Mouse (Mus musculus) forebrain, embryonic 11.5 days (tissue): ENCODE results near the gene Nckipsd. TPM values are rescaled to one million over a fixed set of nuclear protein-coding genes. Genes with fewer than 3 reads are reported as not detected.

Source experiments
- ATAC-seq: fragments of 200-750 bp; cut with Nextera tagmentation; replicated peaks from 2 replicates; pipeline ENCODE4 v1.8.0; 2017; ENCODE audit warnings: moderate TSS enrichment; ENCODE audit not compliant: low FRiP score
- DNase-seq: peaks from one replicate; pipeline ENCODE4 v3.0.0-alpha.2; 2017; ENCODE audit warnings: low spot score
- H3K27ac ChIP-seq: fragments of 300-500 bp; sonication (generic); 2 replicates; pipeline ENCODE4 v1.5.1; 2014; ENCODE audit warnings: low read depth, low read length
- H3K27me3 ChIP-seq: fragments of 300-500 bp; sonication (generic); 2 replicates; pipeline ENCODE4 v1.6.1; 2014; ENCODE audit warnings: mild to moderate bottlenecking, low read length, mixed read lengths; ENCODE audit not compliant: control insufficient read depth, insufficient read depth
- H3K36me3 ChIP-seq: fragments of 300-500 bp; sonication (generic); 2 replicates; pipeline ENCODE4 v1.6.1; 2014; ENCODE audit warnings: mild to moderate bottlenecking, low read length, moderate library complexity, mixed read lengths; ENCODE audit not compliant: control insufficient read depth, insufficient read depth
- H3K4me1 ChIP-seq: fragments of 300-500 bp; sonication (generic); replicated peaks from 2 replicates; pipeline ENCODE4 v1.6.1; 2014; ENCODE audit warnings: low read length, mixed read lengths; ENCODE audit not compliant: control insufficient read depth, insufficient read depth
- H3K4me2 ChIP-seq: fragments of 300-500 bp; sonication (generic); 2 replicates; pipeline ENCODE4 v1.6.1; 2014; ENCODE audit warnings: low read depth, mild to moderate bottlenecking, low read length, moderate library complexity, mixed read lengths; ENCODE audit not compliant: severe bottlenecking
- H3K4me3 ChIP-seq: fragments of 300-500 bp; sonication (generic); 2 replicates; pipeline ENCODE4 v1.5.1; 2014; ENCODE audit warnings: low read depth, low read length
- H3K9ac ChIP-seq: fragments of 300-500 bp; sonication (generic); 2 replicates; pipeline ENCODE4 v1.6.1; 2014; ENCODE audit warnings: low read length
- H3K9me3 ChIP-seq: fragments of 300-500 bp; sonication (generic); 2 replicates; pipeline ENCODE4 v1.6.1; 2016; ENCODE audit warnings: low read length, mixed read lengths; ENCODE audit not compliant: control insufficient read depth
- WGBS: fragments of 180-500 bp; shearing (Covaris S2); extraction: QIAGEN DNeasy Blood & Tissue Kit; methylation state at CpG from one replicate; pipeline ENCODE4 v1.1.7; 2014; 5-methylcytosine and 5-hydroxymethylcytosine counted together
- polyA plus RNA-seq: library from polyadenylated mRNA; unstranded; fragments of >200 nt; fragmentation: Nextera tagmentation; extraction: Ambion mirVana; gene quantifications from 2 replicates; pipeline ENCODE4 v1.2.1, GENCODE M21; 2014

Nckipsd gene
- polyA plus RNA-seq, 1 experiment from 2014 or later: 22.0 TPM

DNA sequence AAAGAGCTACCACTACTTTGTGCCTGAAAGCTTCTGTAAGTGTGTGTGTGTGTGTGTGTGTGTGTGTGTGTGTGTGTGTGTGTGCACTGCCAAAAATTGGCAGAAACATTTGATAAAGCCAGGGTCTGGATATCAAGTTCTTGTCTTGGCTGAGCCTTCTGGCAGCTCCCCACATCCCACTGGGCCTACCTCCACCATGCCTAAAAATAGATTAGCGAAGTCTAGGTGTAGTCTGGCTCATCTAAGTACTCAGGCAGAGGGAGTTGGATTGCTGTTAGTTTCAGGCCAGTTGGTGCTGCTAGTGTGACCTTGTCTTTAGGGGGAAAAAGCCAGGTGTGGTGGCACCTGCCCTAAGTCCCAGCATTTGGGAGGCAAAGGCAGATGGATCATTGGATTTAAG, 1.3 kb upstream of the Nckipsd start:
- no peaks in the 10 kb centered on the region for H3K9me3 ChIP-seq
- ATAC-seq (no peak), DNase-seq (no peak)
- 93% methylated on average over 1 of the region's 1 CpGs for WGBS
- H3K27ac ChIP-seq: no peak overlapping the region
- H3K9ac ChIP-seq: no peak overlapping the region
- no peak overlapping the region for H3K4me2 ChIP-seq
- H3K27me3 ChIP-seq: no peaks in the 10 kb centered on the region
- H3K36me3 ChIP-seq: peaks cover 12% of the 10 kb centered on the region
- H3K4me1 ChIP-seq: peaks cover 6% of the 10 kb centered on the region; the same call in 1 of the 2 replicates
- no peak overlapping the region for H3K4me3 ChIP-seq

DNA sequence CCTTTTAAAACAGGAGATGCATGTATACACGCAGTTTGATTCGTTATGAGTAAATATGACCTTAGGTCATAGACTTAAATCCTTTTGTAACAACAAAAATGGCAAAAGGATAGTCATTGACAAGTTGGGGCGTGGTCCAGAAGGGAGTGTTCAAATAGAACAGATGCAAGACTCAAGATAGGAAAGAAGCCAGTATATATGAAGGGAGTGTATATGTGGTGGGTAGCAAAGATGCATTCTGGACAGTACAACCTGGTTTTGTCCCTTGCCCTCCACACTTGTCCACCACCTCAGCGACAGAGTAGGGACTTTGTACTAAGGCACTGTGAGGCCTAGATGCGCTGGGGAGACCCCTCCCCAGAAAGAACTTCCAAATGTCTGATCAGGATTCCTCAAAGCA, 494 bp upstream of the Nckipsd start:
- Histone ChIP-seq H3K36me3 (peaks cover 12% of the 10 kb centered on the region), H3K27me3 (no peaks in the 10 kb centered on the region), H3K4me2 (no peak overlapping the region), H3K27ac (no peak overlapping the region), H3K4me3 (peak overlapping the region; percentile 69; the same call in 1 of the 2 replicates), H3K9ac (no peak overlapping the region), H3K9me3 (no peaks in the 10 kb centered on the region), H3K4me1 (peaks cover 6% of the 10 kb centered on the region; the same call in 1 of the 2 replicates)
- 72% methylated on average over 5 of the region's 5 CpGs for WGBS
- DNase-seq (no peak), ATAC-seq (peak; percentile 32)

DNA sequence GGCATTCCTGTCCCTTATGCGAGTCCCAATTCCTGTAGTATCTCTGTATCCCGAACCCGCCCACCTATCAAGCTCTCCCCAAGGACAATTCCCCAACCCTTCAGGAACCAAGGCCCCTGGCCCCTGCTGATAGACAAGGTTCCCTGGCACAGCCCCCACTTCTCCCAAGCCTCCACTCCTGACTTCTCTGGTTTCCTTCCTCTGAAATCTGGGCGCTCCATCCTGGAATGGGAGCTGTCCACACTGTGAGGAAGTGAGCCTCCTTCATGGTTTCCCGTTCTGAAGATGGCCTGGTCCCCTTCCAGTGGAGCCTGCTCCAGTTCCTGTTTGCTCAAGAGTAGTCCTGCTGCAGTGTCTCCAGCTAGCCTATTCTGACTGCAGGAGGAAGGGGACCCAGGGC, 1.0 kb downstream of the Nckipsd start:
- no peak for ATAC-seq
- Histone ChIP-seq H3K27me3 (no peaks in the 10 kb centered on the region), H3K36me3 (peaks cover 10% of the 10 kb centered on the region), H3K9ac (no peak overlapping the region), H3K27ac (no peak overlapping the region), H3K4me3 (peak overlapping the region; percentile 69; the same call in 1 of the 2 replicates), H3K4me2 (peak overlapping the region; percentile 77), H3K9me3 (no peaks in the 10 kb centered on the region), H3K4me1 (peaks cover 6% of the 10 kb centered on the region; the same call in 1 of the 2 replicates)
- DNase-seq: no peak
- WGBS: 70% methylated on average over 5 of the region's 5 CpGs

DNA sequence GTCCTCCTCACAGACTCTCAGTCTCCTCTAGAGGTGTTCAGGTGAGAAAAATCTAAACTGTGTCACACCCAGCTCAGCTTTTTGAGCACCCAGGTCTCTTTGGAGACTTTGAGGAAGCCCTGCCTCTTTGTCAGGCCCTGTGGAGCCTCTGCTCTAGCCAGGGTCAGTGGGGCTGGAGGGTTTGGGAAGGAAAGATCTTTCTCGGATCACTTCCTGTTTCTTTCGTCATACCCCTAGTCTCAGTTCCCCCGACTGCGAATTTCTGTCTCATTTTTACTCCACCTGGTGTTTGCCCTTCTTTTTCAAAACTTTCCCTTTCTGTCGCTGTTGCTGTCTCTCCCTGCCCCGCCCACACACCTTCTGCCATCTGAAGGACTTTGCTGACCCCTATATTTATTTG, 1.6 kb downstream of the Nckipsd start:
- Histone ChIP-seq H3K27ac (no peak overlapping the region), H3K9me3 (no peaks in the 10 kb centered on the region), H3K4me1 (peaks cover 6% of the 10 kb centered on the region; the same call in 1 of the 2 replicates), H3K4me3 (no peak overlapping the region), H3K4me2 (no peak overlapping the region), H3K27me3 (no peaks in the 10 kb centered on the region), H3K9ac (no peak overlapping the region), H3K36me3 (peaks cover 5% of the 10 kb centered on the region)
- ATAC-seq (no peak), DNase-seq (no peak)
- WGBS: 89% methylated on average over 6 of the region's 6 CpGs

DNA sequence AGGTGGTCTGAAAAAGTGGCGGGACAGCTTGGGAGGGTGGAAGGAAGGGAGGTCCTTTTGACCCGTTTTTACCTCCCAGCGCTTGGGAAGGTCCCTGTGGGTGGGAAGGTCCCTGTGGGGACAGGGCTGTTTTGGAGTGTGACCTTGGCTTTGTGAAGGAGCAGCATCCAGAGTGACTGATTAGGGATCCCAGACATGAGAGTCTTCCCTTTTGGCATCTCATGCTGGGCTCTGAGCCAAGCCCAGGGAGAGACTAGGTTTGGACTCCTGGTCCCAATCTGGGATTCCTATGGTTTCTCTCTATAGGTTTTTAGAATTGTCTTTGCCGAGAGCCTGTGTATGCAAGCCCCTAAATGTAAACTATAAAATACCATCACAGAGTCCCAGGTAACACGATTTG, 2.3 kb downstream of the Nckipsd start:
- H3K4me2 ChIP-seq: no peak overlapping the region
- H3K27ac ChIP-seq: no peak overlapping the region
- no peaks in the 10 kb centered on the region for H3K9me3 ChIP-seq
- peaks cover 2% of the 10 kb centered on the region for H3K36me3 ChIP-seq
- 85% methylated on average over 5 of the region's 5 CpGs for WGBS
- no peak overlapping the region for H3K4me3 ChIP-seq
- H3K4me1 ChIP-seq: peaks cover 6% of the 10 kb centered on the region; the same call in 1 of the 2 replicates
- no peak overlapping the region for H3K9ac ChIP-seq
- ATAC-seq (no peak), DNase-seq (no peak)
- H3K27me3 ChIP-seq: no peaks in the 10 kb centered on the region

DNA sequence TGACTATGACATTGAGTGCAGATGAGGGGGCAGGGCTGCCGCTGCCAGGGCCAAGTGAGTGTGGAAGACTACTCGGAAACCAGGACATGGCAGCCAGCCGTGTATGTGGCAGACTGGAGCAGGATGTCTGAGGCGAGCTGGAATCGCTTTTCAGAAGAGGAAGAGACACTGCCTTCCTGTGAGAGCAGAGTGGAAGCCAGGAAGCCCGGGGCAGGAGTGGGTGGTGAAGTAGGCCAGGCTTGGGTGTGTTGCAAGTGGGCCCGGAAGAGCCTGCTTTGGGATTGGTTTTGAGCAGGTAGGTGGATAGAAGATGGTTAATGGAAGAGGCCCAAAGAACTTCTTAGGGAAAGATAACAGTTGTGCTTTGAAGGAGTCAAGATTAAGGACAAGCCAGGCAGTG, 7.4 kb downstream of the Nckipsd start:
- no peak overlapping the region for H3K9ac ChIP-seq
- no peak overlapping the region for H3K4me3 ChIP-seq
- no peaks in the 10 kb centered on the region; the same call in 1 of the 2 replicates for H3K36me3 ChIP-seq
- H3K4me1 ChIP-seq: no peaks in the 10 kb centered on the region
- no peak overlapping the region for H3K4me2 ChIP-seq
- H3K9me3 ChIP-seq: no peaks in the 10 kb centered on the region
- ATAC-seq (no peak), DNase-seq (no peak)
- no peaks in the 10 kb centered on the region for H3K27me3 ChIP-seq
- H3K27ac ChIP-seq: no peak overlapping the region
- WGBS: 91% methylated on average over 7 of the region's 7 CpGs

DNA sequence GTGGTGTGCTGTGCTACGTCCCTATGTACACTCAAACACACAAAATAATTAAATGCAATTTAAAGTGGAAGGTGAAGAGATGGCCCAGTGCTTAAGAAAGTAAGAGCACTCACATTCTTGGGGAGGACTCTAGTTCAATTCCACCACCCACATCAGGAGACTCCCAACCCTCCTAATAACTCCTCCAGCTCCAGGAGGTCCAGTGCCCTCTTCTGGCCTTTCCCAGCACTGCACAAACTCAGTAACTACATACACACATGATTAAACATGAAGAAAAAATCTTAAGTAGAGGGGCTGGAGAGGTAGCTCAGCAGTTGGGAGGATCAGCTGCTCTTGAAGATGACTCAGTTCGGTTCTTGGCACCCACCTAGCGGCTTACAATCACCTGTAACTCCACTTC, 11.3 kb downstream of the Nckipsd start:
- ATAC-seq: no peak
- peak; percentile 72 for DNase-seq
- Histone ChIP-seq H3K9ac (no peak overlapping the region), H3K4me2 (no peak overlapping the region), H3K36me3 (no peaks in the 10 kb centered on the region; the same call in 1 of the 2 replicates), H3K4me3 (no peak overlapping the region), H3K9me3 (no peaks in the 10 kb centered on the region), H3K4me1 (no peaks in the 10 kb centered on the region), H3K27ac (no peak overlapping the region), H3K27me3 (peaks cover 3% of the 10 kb centered on the region; the same call in 1 of the 2 replicates)
- 58% methylated on average over 3 of the region's 3 CpGs for WGBS

DNA sequence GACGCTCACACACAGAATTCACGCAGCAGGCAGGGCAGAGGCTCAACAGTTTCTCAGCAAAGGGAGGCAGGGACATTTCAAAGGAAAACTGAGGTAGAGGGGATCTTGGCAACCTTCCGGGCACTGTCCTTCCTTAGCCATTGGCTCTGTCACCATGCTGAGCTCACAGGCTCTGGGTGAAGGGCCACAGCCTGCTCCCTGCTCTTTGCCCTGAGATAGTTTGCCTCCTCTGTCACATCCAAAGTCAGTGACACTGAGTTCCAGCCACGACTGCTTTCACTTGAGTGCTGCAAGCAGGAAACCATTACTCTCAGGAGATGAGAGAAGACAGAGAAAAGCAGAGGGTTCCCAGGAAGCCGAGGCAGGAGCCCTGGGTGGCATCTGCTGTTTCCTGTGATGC, 11.9 kb downstream of the Nckipsd start:
- WGBS: 74% methylated on average over 5 of the region's 5 CpGs
- Histone ChIP-seq H3K4me1 (no peaks in the 10 kb centered on the region), H3K36me3 (no peaks in the 10 kb centered on the region; the same call in 1 of the 2 replicates), H3K9me3 (no peaks in the 10 kb centered on the region), H3K27me3 (peaks cover 3% of the 10 kb centered on the region; the same call in 1 of the 2 replicates), H3K4me3 (no peak overlapping the region), H3K9ac (no peak overlapping the region), H3K4me2 (no peak overlapping the region), H3K27ac (no peak overlapping the region)
- DNase-seq (no peak), ATAC-seq (no peak)

DNA sequence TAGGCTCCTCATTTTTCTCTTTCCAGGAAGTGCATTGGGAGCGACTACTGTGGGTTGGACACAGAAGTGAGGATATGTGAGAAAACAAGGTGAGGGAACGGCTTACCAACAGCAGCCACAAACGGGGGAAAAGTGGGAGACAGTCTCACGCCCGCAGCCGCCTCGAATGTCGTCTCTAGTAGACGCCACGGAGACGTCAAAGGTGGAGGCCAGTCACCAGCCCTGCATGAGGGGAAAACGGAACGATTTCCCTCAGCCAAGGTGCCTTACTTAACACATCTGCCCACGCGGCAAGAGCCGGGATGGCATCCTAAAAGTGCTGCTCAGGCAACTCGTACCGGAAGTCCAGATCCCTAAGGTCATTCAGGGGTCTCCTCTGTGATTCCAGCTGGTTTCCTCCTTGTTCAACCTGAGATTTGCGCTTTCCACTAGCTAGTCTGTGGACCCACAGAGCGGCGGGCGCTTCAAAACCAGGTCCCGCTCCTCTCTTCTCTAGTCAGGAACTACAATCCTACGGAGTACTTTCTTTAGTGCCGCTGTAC, 16.0 kb downstream of the Nckipsd start:
- H3K9me3 ChIP-seq: no peaks in the 10 kb centered on the region
- H3K9ac ChIP-seq: peak overlapping the region; percentile 30; the same call in 1 of the 2 replicates
- no peak for DNase-seq
- H3K4me2 ChIP-seq: peak overlapping the region; percentile 53
- H3K36me3 ChIP-seq: no peaks in the 10 kb centered on the region
- H3K27me3 ChIP-seq: peaks cover 28% of the 10 kb centered on the region
- H3K27ac ChIP-seq: no peak overlapping the region
- peak overlapping the region; percentile 64 for H3K4me3 ChIP-seq
- peaks cover 5% of the 10 kb centered on the region; the same call in 1 of the 2 replicates for H3K4me1 ChIP-seq
- 4% methylated on average over 25 of the region's 25 CpGs for WGBS
- no peak for ATAC-seq
